Mouse (Mus musculus) lung, postnatal 0 days (tissue): ENCODE results near the gene Golim4.

Experiments used
- CTCF ChIP-seq: IDR thresholded peaks from 2 replicates; pipeline ENCODE4 v1.5.1; 2016; ENCODE audit warnings: antibody characterized with exemption, mild to moderate bottlenecking
- EP300 ChIP-seq: IDR thresholded peaks from 2 replicates; pipeline ENCODE4 v1.6.1; 2016; ENCODE audit warnings: antibody characterized with exemption, mild to moderate bottlenecking, control low read depth

DNA sequence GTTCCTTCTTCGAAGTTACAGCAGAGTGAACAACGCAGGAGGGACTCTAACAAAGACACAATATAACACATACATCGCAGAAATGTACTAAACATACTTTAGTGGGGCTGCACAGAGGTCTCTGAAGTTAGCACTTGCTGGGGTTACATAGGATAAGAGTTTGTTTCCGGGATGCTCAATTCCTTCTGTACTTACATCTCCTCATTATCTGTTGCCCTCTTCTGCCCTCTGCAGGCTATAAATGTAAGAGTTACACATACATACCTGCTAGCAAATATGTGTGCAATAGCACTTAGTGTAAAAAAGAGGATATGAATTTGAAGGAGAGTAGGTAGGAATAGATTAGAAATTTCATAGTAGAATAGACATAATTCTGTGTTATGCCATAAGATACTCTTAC is 44.4 kb upstream of the Golim4 start:
- TF ChIP-seq CTCF (peak; percentile 71), EP300 (no peak)
